26 mouse cellular contexts compared by ENCODE assay signal in the genomic region with DNA sequence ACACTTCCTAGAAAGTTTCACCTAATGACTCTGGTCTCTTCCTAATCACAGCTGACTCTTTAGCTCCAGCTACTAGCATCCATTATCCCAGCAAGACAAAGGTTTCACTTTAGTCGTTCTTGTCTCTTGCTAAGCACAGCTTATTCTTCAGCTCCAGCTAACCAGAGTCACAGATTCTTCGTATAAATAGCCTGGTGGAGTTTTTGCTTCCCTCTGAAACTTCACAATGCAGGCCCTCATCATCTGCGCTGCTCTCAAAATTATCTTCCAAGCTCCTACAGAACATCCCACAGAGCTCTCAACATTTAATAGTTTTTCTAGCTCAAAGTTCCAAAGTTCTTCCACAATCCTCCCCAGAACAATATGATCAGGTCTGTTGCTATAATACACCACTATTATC. TPM values are rescaled to one million over a fixed set of nuclear protein-coding genes. Genes with fewer than 3 reads are reported as not detected.
DNase-seq lines count a peak whose midpoint lies in the region; ATAC-seq and TF ChIP-seq lines count a peak whose summit lies in the region.
"Had no signal": no experiment of that assay in that cellular context is flagged by ENCODE, and none has a peak within 500 bp of the region (broad histone marks: within the 10 kb centered on the region; RNA-seq: fewer than 3 reads in every experiment).

No protein-coding gene starts in this region.

- peaks cover 31% of the 10 kb centered on the region for H3K4me1 ChIP-seq in heart, embryonic 10.5 days
- no peaks in the 10 kb centered on the region; the same call in 1 of the 2 replicates for H3K4me1 ChIP-seq in heart, embryonic 11.5 days (ENCODE audit: control insufficient read depth, insufficient read depth, low read length)
- H3K4me1 ChIP-seq in midbrain, embryonic 10.5 days: peaks cover 38% of the 10 kb centered on the region
- H3K4me1 ChIP-seq in midbrain, postnatal 0 days (ENCODE audit: insufficient read depth, low read length): no peaks in the 10 kb centered on the region
- H3K4me1 ChIP-seq in embryonic facial prominence, embryonic 10.5 days: peaks cover 37% of the 10 kb centered on the region

- no peak overlapping the region for H3K9ac ChIP-seq in heart, embryonic 11.5 days (ENCODE audit: low read depth, low read length)
- no peak overlapping the region for H3K9ac ChIP-seq in midbrain, postnatal 0 days (replicated peaks; ENCODE audit: low read length, poor library complexity, severe bottlenecking)
- H3K9ac ChIP-seq: embryonic facial prominence, embryonic 12.5 days; forebrain, embryonic 13.5 days; forebrain, embryonic 15.5 days had no signal

- H3K4me2 ChIP-seq in heart, embryonic 11.5 days: no peak overlapping the region
- no peak overlapping the region for H3K4me2 ChIP-seq in midbrain, postnatal 0 days (ENCODE audit: low read depth, low read length, poor library complexity, severe bottlenecking)
- H3K4me2 ChIP-seq: embryonic facial prominence, embryonic 12.5 days; forebrain, embryonic 13.5 days; forebrain, embryonic 15.5 days had no signal

- no peak for TF ChIP-seq CTCF in midbrain, postnatal 0 days (IDR thresholded peaks at IDR 0.05)

- peak; percentile 58 for ATAC-seq in frontal cortex, adult (ENCODE audit: low TSS enrichment)
- no peak for ATAC-seq in heart, embryonic 11.5 days (replicated peaks; ENCODE audit: insufficient number of reproducible peaks, low FRiP score, low TSS enrichment)
- ATAC-seq in midbrain, postnatal 0 days (ENCODE audit: low FRiP score): no peak
- ATAC-seq: activated CD4-positive, CD25-positive, alpha-beta regulatory T cell, adult 4 months; CD4-positive, CD25-positive, alpha-beta regulatory T cell, adult 4 months; forebrain, embryonic 13.5 days; forebrain, embryonic 15.5 days; Patski had no signal

- no peak overlapping the region for H3K27ac ChIP-seq in heart, embryonic 10.5 days
- no peak overlapping the region for H3K27ac ChIP-seq in heart, embryonic 11.5 days (ENCODE audit: low read depth, low read length)
- no peak overlapping the region for H3K27ac ChIP-seq in midbrain, embryonic 10.5 days (replicated peaks)
- H3K27ac ChIP-seq in midbrain, postnatal 0 days (ENCODE audit: low read depth, low read length): no peak overlapping the region
- no peak overlapping the region for H3K27ac ChIP-seq in embryonic facial prominence, embryonic 10.5 days (replicated peaks)
- H3K27ac ChIP-seq: embryonic facial prominence, embryonic 12.5 days; forebrain, embryonic 13.5 days; forebrain, embryonic 15.5 days had no signal

- no peaks in the 10 kb centered on the region for H3K9me3 ChIP-seq in heart, embryonic 10.5 days
- H3K9me3 ChIP-seq in heart, embryonic 11.5 days (replicated peaks; ENCODE audit: control insufficient read depth, low read length): no peaks in the 10 kb centered on the region
- H3K9me3 ChIP-seq in midbrain, embryonic 10.5 days (replicated peaks): no peaks in the 10 kb centered on the region
- H3K9me3 ChIP-seq in midbrain, postnatal 0 days (ENCODE audit: low read length): no peaks in the 10 kb centered on the region
- H3K9me3 ChIP-seq in embryonic facial prominence, embryonic 10.5 days: no peaks in the 10 kb centered on the region
- H3K9me3 ChIP-seq: embryonic facial prominence, embryonic 12.5 days; forebrain, embryonic 13.5 days; forebrain, embryonic 15.5 days; G1E had no signal

- H3K27me3 ChIP-seq in heart, embryonic 10.5 days (ENCODE audit: insufficient read depth, poor library complexity, severe bottlenecking): no peaks in the 10 kb centered on the region
- no peaks in the 10 kb centered on the region for H3K27me3 ChIP-seq in heart, embryonic 11.5 days (ENCODE audit: control insufficient read depth, insufficient read depth, low read length)
- peaks cover 9% of the 10 kb centered on the region; the same call in 1 of the 2 replicates for H3K27me3 ChIP-seq in midbrain, embryonic 10.5 days (ENCODE audit: low read depth, poor library complexity, severe bottlenecking)
- no peaks in the 10 kb centered on the region for H3K27me3 ChIP-seq in midbrain, postnatal 0 days (ENCODE audit: insufficient read depth, low read length)
- H3K27me3 ChIP-seq in embryonic facial prominence, embryonic 10.5 days (replicated peaks; ENCODE audit: low read depth, poor library complexity, severe bottlenecking): peaks cover 17% of the 10 kb centered on the region; the same call in 1 of the 2 replicates
- H3K27me3 ChIP-seq: CH12.LX; forebrain, embryonic 13.5 days; forebrain, embryonic 15.5 days; Patski had no signal

- no peak overlapping the region for H3K4me3 ChIP-seq in heart, embryonic 10.5 days
- no peak overlapping the region for H3K4me3 ChIP-seq in heart, embryonic 11.5 days (ENCODE audit: low read depth, low read length)
- no peak overlapping the region for H3K4me3 ChIP-seq in midbrain, embryonic 10.5 days
- H3K4me3 ChIP-seq in midbrain, postnatal 0 days (ENCODE audit: low read depth, low read length): no peak overlapping the region
- H3K4me3 ChIP-seq in embryonic facial prominence, embryonic 10.5 days: no peak overlapping the region
- H3K4me3 ChIP-seq: embryonic facial prominence, embryonic 12.5 days; forebrain, embryonic 13.5 days; forebrain, embryonic 15.5 days had no signal

- DNase-seq in frontal cortex, postnatal 36 days (ENCODE audit: low spot score in 2 of 2): no peak
- DNase-seq in heart, embryonic 10.5 days (ENCODE audit: low spot score): peak; percentile 33
- DNase-seq in midbrain, embryonic 10.5 days (ENCODE audit: low spot score): peak; percentile 2
- DNase-seq in midbrain, postnatal 0 days (ENCODE audit: low spot score): no peak
- no peak for DNase-seq in embryonic facial prominence, embryonic 10.5 days (ENCODE audit: low spot score)
- DNase-seq: adrenal gland, adult 8-10 months; adrenal gland, postnatal 14 days; adrenal gland, postnatal 36 days; B cell, adult 2 months; cerebellum, adult 11 months; cerebellum, adult 18-20 months; cerebellum, adult 8-10 months; cerebellum, adult 9-11 months; cerebellum, postnatal 14 days; cerebellum, postnatal 36 days; embryo, embryonic 11 days had no signal

- 80% methylated on average over 3 of the region's 3 CpGs for WGBS in heart, embryonic 10.5 days
- WGBS in heart, embryonic 11.5 days (ENCODE audit: insufficient replicate concordance): 81% methylated on average over 3 of the region's 3 CpGs
- WGBS in midbrain, embryonic 10.5 days: 77% methylated on average over 3 of the region's 3 CpGs
- WGBS in midbrain, postnatal 0 days: 73% methylated on average over 3 of the region's 3 CpGs
- 84% methylated on average over 3 of the region's 3 CpGs for WGBS in embryonic facial prominence, embryonic 10.5 days

- no peaks in the 10 kb centered on the region for H3K36me3 ChIP-seq in heart, embryonic 10.5 days
- no peaks in the 10 kb centered on the region for H3K36me3 ChIP-seq in heart, embryonic 11.5 days (ENCODE audit: control insufficient read depth, insufficient read depth, low read length)
- no peaks in the 10 kb centered on the region for H3K36me3 ChIP-seq in midbrain, embryonic 10.5 days
- H3K36me3 ChIP-seq in midbrain, postnatal 0 days (ENCODE audit: insufficient read depth, low read length): no peaks in the 10 kb centered on the region
- H3K36me3 ChIP-seq in embryonic facial prominence, embryonic 10.5 days (replicated peaks): no peaks in the 10 kb centered on the region
- H3K36me3 ChIP-seq: embryonic facial prominence, embryonic 12.5 days; forebrain, embryonic 15.5 days; G1E had no signal

RNA-seq across cellular contexts. Expression of a gene that starts 43.3 kb away (rescaled TPM):
- 138 and 165 TPM in 2 replicates for polyA plus RNA-seq in heart, embryonic 10.5 days (2016; fragmentation: Nextera tagmentation; extraction: Ambion mirVana)
- 113 and 140 TPM in 2 replicates for polyA plus RNA-seq in heart, embryonic 11.5 days (2014; fragmentation: Nextera tagmentation; extraction: Ambion mirVana)
- polyA plus RNA-seq in midbrain, embryonic 10.5 days (2016; fragmentation: Nextera tagmentation; extraction: Ambion mirVana): 194 and 202 TPM in 2 replicates
- 48.3 and 54.4 TPM in 2 replicates for total RNA-seq in midbrain, postnatal 0 days (2014; rRNA removed)
- polyA plus RNA-seq in midbrain, postnatal 0 days (2015; fragmentation: Nextera tagmentation; extraction: Ambion mirVana): 126 and 133 TPM in 2 replicates
- 199 and 202 TPM in 2 replicates for polyA plus RNA-seq in embryonic facial prominence, embryonic 10.5 days (2016; fragmentation: Nextera tagmentation; extraction: Ambion mirVana)

Comparison
In these comparisons a context has a peak if more than half of its experiments do, and no peak if none do; other contexts are left out.
1. DNase-seq: peak in heart, embryonic 10.5 days (single experiment) and midbrain, embryonic 10.5 days (single experiment); none in frontal cortex, postnatal 36 days (0 of 2), midbrain, postnatal 0 days (single experiment) and embryonic facial prominence, embryonic 10.5 days (single experiment).